Mouse (Mus musculus) urinary bladder, postnatal 4 days (tissue): ENCODE data around the gene Kidins220.
A peak's percentile ranks its signal among the peaks of the same experiment; 100 is the strongest.

Source experiments
- DNase-seq, 2 experiments: peaks; one replicate each; pipeline ENCODE4 v3.0.0; 2021 to 2022; ENCODE audit warnings: low spot score in 2 of 2

Gene Kidins220

DNA sequence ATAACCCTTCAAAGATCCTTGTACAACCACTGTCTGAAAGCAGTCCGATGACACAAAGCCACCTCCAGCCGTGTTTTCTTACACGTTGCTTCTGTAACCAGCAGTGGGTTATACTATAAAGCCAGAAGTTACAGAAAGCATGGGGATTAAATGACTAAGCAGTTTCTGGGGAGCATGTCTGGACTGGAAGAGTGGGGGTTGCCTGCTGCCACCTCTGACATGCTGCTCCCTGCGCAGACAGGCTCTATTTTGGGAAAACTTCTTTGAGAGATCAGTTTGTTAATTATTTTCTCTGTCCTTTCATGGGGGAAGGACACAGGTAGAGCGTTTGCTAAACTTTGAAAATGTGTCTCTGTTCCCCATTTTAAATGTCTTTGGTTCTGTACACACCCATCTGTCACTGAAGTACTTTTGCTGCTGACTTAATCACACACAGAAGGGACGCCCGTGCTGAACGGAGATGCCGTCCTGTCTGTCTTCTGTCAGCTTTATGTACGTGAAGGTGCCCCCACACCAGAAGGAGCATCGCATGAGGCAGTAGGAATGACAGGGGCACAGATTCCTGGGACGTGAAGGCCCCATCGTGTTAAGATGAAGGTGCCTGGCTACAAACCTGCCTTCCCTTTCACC, 11.2 kb upstream of the Kidins220 start:
- no peak for DNase-seq

DNA sequence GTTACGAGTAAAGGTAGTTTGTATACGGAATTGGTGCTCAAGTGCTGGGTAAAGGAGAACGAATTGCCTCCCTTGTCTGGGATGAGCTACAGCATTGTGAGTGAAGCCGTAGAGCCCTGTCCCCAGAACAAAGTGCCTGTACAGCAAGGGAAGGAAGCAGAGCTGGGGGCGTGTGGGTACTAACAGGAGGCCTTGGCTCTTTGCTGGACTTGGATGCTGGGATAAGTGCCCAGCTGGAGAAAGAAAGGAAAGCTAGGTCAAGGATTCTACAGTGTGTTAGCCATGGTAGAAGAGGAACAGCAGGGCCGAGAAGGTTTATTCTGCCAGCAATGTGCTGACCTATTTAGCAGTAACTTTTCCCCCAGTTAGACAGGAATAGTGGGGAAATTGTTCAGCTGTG, 9.3 kb upstream of the Kidins220 start:
- DNase-seq = no peak

DNA sequence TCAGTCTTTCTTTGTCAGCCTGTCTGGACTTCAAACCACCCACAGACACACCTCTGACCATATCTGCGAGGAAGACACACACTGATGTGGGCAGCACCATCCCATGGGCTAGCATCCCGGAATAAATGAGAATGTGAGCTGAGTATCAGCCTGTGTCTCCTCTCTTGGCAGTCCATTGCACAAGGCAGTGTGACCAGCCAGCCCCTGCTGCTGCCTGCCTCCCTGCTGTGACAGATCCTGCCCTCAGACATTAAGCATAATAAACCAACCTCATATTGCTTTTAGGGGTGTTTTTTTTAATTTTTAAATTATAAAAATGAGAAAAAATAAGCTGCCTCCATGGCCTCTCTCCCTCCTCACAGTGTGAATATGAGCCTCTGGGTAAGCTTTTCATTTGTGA, 8.7 kb upstream of the Kidins220 start:
- DNase-seq = no peak

DNA sequence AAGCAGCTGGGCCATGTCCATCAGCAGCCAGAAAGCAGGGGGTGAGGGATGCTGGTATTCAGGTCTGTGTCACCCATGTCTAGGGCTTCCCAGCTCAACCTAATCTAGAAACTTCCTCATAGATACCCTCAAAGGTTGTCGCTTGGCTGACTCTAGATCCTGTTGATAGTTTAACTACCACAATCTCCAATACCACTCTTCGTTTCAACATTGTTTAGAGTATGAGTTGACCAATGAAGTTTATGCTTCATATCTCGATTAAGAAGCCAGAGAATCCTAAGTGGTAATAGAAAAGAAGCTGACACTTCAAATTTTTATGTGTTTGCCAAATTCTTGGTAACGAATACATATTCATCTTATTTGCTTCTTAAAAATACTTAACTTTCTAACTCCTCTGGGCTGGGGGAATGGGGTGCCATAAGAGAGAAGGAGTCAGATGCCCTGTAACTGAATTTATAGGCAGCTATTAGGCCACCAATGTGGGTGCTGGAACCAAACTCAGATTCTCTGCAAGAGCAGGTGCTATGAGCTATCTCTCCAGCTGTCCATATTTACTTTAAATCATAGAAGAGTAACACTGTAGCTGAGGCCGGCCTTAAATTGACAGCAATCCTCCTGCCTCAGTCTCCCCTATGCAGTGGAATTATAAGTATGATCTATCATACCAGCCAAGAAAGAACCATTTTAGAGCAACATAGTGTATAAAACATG, 3.1 kb upstream of the Kidins220 start:
- DNase-seq = no peak

DNA sequence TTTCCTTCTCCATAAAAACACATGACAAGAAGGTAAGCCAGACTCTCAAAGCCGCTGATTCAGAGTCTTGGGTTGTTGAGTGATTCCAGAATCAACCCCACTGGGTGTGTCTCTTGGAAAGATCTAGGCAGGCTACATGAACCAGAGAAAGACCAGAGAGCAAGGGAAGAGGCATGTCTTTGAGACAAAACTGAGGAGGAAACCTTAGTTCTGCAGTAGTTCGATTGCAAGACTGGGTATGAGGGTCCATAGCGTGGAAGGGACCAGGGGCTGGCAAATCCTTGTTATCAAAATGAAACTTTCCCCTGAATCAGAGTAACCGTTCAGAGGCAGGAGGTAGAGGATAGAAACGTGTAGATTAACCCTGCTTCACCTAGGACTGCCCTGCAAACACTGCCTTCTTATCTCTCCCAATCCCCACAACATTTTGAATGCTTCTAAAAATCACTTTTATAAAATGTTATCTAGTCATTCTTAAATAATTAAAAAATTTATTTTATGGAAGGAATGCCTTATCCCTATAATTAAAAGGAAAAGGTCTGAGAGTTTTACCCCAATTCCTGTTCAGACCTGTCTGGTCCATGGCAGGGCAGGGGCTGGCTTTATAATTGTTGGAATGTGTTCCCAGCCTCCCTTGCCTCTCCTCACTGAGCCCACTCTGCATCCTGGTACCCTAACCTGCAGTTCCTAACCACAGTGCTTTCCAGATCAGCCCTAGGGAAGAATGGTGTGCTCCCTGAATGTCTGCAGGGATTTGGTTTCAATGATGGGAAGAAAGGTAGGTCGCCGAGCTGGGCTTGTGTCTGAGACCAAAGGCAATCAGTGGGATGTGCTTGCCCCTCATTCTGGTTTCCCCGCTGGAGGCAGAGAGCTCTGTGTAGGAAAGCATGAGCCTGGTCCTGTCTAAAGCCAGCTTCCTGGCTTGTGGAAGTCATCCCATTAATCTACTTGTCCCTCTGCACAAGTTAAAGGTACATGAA, 2.1 kb upstream of the Kidins220 start:
- DNase-seq = no peak

DNA sequence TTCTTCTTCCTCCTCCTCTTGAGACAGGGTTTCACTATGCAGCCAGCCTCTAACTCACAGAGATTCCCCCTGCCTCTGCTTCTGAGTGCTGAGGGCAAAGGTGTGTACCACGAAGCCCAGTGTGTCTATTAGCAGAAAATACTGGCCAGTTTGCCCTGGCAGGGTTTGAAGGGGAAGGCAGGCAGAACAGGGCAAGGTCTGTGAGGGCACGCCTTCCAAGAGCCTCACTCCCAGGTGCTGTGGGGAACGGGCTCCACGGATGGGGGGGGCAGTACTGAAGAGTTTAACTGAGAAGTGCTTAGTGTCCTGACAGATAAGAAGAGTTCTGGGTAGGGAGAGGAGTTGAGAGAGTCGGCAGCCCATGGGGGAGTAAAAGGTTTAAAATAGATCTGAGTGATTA, 1.1 kb upstream of the Kidins220 start:
- DNase-seq = no peak

DNA sequence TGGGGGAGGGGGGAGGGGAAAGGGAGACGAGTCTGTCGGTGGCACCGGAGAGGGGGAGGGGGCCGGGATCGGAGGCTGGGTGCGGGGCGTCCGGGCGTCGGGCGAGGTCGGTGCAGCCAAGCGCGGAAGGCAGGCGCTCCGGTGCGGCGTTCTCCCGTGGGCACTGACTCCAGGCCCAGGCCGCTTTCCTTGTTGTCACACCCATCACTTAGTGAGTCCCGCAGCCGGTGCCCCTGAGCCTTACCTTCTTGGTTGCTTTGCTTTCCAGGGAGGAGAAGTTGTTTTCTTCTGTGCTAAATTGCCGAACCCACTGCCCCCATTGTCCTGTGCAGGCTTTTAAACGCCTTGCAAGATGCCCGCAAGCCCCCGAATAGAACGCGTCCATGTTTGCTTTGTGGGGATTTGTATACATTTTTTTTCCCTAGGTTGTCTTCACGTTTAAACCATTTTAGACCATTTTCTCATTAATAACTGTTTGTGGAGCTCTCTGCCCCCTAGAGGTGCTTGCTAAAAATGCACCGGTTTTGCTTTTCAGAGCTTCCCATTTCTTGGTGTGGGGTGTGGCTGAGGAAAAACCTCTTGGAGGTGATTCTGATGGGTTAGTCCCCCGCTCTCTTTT, 499 bp downstream of the Kidins220 start:
- peak in 1 of 2 experiments; percentile 32 for DNase-seq

DNA sequence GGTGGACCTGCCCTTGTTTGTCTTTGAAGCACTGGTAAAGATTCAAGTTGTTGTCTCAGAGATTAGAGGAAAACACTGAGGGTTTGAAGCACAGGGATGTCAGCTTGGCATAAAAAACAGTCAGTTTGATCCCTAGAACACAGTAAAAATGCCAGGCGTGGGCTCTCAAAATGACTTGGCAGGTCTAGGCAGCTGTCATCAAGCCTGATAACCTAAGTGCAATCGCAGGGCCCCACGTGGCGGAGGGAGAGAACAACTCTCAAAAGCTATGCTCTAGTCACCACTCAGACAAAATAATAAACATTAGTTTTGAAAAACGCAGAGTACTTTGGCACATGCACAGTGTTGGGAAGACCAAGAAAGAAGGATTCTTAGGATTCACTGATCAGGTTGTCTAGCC, 10.5 kb downstream of the Kidins220 start:
- DNase-seq = no peak

DNA sequence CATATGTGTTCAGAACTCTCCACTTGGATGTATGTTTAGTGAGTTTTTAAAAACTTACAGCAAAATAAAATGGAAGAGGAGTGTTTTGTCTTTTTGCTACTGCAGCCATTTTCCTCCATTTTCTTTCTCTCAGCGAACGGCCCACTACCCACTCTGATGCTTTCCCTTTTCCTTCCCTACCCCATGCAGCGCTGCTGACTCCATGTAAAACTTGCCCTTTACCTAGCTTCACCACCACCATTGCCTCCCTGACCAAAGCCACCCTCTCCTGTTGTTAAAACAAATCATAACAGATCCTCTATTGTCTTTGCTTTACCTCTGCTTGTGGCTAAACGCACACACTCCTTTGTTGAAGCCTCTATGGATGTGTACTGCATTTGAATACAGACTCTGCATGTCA, 20.6 kb downstream of the Kidins220 start:
- no peak for DNase-seq

DNA sequence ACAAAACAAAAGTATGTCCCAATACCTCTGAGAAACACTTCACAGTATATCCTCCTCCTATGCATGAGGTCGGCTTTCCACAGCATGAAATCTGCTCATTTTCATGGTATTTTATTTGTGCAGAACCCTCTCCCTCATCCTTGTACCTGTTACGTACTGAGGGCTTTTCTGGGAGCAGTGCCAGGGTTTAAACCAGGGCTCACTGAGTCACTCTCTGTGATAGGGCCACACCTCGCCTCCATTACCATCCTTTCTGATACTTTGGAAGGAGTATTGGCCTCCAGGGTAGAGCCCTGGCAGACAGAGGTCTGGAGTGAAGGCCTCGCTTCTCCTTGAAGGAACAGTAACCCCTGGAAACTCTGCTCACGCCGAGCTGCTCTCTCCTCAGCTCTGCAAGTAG, 30.6 kb downstream of the Kidins220 start:
- DNase-seq = no peak

DNA sequence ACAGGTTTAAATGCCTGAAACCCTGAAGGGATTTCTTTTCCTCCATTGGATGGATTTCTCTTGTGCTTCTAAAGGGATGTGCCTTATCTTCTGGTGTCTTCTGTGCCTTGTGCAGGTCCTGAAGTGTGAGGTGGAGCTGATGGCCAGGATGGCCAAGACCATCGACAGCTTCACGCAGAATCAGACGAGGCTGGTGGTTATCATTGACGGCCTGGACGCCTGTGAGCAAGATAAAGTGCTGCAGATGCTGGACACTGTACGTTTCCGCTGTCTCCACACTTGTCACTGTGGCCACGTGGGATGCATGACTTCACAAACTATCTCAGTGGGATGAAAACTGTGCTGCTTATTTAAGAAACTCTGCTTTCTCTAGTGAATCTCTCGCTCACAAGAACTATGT, 35.2 kb downstream of the Kidins220 start:
- no peak for DNase-seq

DNA sequence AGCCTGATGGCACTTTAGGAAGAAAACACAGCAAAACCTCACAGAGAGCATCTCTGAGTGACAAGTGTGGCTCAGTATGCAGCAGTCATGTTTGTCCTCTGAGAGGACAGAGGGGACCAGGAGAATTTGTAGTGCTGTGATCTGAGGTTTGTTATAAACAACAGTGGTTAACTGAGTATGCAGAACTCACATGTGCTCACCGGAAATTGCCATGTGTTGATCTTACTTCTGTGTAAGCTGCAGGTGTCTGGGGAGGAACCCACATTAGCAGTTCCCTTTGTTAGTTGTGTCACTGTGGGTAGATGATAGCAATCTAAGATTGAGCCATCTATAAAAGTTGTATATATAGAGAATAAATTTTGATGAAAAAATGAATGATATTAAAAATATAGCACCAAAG, 35.7 kb downstream of the Kidins220 start:
- DNase-seq = no peak

DNA sequence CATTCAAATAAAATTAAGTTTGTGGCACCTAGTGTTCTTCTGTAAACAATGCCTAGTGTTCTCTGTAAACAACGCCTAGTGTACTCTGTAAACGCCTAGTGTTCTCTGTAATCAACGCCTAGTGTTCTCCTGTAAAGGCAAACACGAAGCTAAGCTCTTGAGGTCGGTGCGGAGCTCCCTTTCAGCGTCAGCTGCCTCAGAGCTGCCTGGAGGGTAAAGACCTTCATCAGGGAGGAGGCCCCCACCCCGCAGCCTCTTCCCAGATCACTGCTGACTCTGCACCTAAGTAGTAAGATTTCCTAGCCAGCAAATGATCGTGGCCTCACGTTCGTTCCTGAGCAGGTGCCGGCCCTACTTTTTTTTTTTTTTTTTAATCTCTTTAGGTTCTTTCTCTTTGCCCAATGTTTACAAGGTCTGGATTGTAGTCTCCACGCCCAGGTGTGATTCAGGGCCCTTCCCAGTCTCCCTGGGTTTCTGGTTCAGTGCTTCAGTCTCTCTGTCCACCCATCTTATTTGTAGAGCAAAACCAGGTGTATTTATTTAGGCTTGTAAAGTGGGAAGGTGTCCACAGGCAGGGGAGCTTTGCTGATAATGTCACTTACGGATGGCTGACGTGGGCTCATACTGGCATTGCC, 37.1 kb downstream of the Kidins220 start:
- no peak for DNase-seq

DNA sequence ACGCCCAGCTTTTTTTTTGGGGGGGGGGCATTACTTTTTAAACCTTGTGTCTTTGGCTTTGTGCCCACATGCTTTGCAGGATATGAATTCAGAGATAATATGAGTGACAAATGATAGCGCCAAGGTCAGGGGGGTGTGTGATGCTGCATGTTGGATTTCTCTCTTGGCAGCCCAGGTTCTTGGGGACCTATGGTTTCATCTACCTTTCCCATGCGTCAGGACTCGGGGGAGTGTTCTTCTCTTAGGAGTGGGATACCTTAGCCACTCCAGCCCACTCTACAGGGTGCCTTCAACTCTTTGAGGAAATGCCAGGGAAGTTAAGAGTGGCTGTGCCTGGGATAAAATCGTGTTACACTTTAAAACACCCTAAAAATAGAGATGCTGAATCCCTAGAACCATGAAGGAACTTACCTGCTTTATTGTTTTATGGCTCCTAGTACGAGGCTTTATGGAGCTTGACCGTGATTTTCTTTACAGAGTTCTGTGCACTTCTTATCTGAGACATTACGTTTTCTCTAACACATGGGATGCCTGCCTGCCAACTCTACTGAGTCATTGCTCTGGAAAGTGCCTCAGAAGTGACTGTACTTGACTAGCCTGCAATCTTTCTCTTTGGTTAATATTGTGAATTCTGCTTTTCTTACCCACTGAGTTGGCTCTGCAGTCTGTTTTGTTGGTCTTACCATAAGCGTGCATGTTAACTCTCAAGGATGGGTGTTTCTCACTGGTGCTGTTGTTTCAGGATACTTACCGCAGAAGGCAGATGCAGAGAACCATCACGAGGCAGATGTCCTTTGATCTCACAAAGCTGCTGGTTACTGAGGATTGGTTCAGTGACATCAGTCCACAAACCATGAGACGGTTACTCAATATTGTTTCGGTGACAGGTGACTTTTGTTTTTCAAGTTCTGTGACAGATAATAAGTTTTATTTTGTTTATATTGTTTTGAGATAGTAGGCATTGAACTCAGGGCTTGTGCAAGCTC, 38.1 kb downstream of the Kidins220 start:
- DNase-seq = no peak

DNA sequence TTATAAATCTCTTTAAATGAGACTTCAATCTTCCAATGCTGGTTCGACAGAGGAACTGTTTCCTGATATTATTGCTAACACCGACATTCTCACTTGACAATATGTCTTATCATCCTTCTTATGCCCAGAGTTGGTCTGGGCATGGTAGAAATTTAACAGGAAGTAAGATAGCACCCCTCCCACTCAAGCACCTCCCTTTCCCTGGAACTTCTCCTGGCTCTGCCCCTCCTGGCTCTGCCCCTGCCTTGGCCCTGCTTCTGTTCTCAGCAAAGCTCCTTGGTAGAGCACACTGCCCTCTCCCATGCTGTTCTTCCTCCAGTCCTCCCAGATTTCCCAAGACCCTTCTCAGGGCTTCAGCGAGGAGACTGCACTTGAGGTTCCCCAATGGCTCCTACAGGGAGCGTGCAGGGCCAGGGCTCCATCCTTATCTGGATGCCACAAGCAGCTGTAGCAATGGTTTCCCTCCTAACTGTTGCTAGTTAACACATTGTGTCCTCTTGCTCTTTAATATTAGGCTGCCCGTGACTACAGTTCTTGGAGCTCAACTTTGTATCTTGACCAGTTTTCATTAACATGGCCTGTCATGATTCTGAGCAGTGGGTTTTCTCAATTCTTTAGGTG, 39.7 kb downstream of the Kidins220 start:
- no peak for DNase-seq

DNA sequence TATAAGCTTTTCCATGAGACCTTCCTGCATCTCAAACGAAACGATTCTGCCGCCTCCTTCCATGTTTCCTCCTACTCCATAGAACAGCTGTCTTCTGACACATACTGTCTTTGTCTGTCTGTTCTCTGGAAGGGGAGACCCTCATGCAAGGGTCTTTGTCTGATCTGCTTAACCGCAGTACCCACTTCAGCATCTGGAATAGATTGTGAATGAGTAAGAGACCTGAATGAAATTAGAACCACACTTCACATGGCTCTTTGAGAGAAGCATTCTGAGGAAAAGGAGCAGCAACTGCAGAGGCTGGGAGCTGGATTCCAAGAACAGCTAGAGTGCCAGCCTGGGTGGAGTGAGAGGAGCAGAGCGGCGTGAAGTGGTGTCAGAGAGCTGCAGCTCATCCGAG, 40.2 kb downstream of the Kidins220 start:
- no peak for DNase-seq

DNA sequence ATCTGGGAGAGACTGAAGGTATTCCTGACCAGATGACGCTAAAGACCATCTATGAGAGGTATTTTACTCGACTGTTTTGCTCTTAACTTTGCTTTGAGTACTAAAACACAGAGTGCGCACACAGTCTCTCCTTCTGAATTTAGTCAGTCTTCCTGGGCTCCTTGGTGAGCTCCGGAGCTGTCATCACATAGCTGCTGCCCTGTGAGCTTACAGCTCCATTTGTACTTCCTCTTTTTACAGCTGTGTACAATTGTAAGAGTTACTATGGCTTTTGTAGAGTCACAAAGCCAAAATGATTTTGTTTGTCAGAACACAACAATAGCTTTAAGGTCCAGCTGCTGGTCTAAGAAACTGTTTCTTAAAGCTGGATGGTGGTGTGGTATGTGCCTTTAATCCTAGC, 42.3 kb downstream of the Kidins220 start:
- no peak for DNase-seq

DNA sequence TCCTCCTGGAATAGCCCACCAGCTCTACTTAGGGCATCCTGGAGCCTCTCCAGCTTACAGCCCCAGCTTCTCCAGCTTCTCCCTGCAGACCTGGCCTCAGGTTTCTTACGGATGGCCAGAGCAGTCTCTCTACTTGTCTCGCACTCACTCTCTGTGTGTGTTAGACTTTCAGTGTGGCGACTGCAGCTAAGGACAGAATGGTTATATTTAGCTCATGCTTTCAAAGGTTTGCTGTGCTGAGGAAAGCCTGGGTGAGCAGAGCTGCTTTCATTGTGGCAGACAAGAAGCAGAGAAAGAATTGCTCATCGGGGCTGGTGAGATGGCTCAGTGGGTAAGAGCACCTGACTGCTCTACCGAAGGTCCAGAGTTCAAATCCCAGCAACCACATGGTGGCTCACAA, 46.3 kb downstream of the Kidins220 start:
- DNase-seq = no peak

DNA sequence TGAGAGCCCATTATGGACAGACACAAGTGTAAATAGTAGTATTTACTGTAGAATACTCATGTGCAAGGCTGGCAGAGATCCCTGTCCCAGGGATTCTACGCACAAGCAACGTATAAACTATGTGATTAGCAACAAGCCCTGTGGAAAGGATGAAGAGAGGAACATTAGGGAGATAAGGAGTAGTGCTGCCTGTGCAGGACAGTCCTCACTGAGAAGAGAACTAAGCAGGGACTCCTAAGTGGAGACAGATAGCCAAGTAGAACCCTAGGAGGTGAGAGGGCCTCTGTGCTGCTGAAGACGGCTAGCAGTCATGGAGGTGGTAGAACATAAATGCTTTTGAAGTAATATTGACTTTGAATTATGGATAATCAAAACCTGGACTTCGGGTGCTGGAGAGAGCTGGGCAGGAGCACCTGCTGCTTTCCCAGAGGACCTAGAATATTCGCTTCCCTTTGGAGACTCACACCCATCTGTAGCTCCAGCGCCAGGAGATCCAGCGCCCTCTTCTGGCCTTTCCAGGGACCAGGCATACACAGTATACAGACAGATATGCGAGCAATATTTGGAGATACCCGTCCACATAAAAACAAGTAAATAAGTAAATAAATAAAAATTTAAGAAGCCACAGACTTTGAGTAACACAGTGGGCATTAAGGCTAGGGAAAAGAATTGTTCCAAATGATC, 50.3 kb downstream of the Kidins220 start:
- DNase-seq = no peak
